Mouse (Mus musculus) neural tube, embryonic 15.5 days (tissue): Measurements from ENCODE around the gene Dppa1. TPM values are rescaled to one million over a fixed set of nuclear protein-coding genes. Genes with fewer than 3 reads are reported as not detected.
"Not testable (repeated sequence)": the region's sequence is repeated elsewhere in the genome, so short reads cannot be mapped to it uniquely, and the experiment has no call there.

Experiments used
- ATAC-seq: fragments of 200-750 bp; cut with Nextera tagmentation; 2 replicates; pipeline ENCODE4 v1.8.0; 2017; ENCODE audit warnings: mild to moderate bottlenecking, moderate TSS enrichment, moderate library complexity; ENCODE audit not compliant: low FRiP score
- H3K27ac ChIP-seq: fragments of 300-500 bp; sonication (generic); replicated peaks from 2 replicates; pipeline ENCODE4 v1.5.1; 2015; ENCODE audit warnings: mild to moderate bottlenecking, inconsistent platforms
- H3K27me3 ChIP-seq: fragments of 300-500 bp; sonication (generic); replicated peaks from 2 replicates; pipeline ENCODE4 v1.6.1; 2015; ENCODE audit warnings: inconsistent platforms
- H3K36me3 ChIP-seq: fragments of 300-500 bp; sonication (generic); 2 replicates; pipeline ENCODE4 v1.6.1; 2015; ENCODE audit warnings: inconsistent platforms
- H3K4me1 ChIP-seq: fragments of 300-500 bp; sonication (generic); 2 replicates; pipeline ENCODE4 v1.6.1; 2015; ENCODE audit warnings: inconsistent platforms
- H3K4me2 ChIP-seq: fragments of 300-500 bp; sonication (generic); 2 replicates; pipeline ENCODE4 v1.6.1; 2015; ENCODE audit warnings: inconsistent platforms, mild to moderate bottlenecking, moderate library complexity
- H3K4me3 ChIP-seq: fragments of 300-500 bp; sonication (generic); replicated peaks from 2 replicates; pipeline ENCODE4 v1.5.1; 2015; ENCODE audit warnings: mild to moderate bottlenecking, inconsistent platforms
- H3K9ac ChIP-seq: fragments of 300-500 bp; sonication (generic); replicated peaks from 2 replicates; pipeline ENCODE4 v1.6.1; 2015; ENCODE audit warnings: mild to moderate bottlenecking, inconsistent platforms
- H3K9me3 ChIP-seq: fragments of 300-500 bp; sonication (generic); replicated peaks from 2 replicates; pipeline ENCODE4 v1.6.1; 2016; ENCODE audit warnings: inconsistent platforms
- WGBS: fragments of 180-500 bp; shearing (Covaris S2); methylation state at CpG from one replicate; pipeline ENCODE4 v1.1.7; 2015; ENCODE audit warnings: mixed read lengths; 5-methylcytosine and 5-hydroxymethylcytosine counted together
- polyA plus RNA-seq: library from polyadenylated mRNA; unstranded; fragments of >200 nt; fragmentation: Nextera tagmentation; extraction: Ambion mirVana; gene quantifications from 2 replicates; pipeline ENCODE4 v1.2.1, GENCODE M21; 2015

Dppa1 gene
- polyA plus RNA-seq = not detected in 2 replicates

DNA sequence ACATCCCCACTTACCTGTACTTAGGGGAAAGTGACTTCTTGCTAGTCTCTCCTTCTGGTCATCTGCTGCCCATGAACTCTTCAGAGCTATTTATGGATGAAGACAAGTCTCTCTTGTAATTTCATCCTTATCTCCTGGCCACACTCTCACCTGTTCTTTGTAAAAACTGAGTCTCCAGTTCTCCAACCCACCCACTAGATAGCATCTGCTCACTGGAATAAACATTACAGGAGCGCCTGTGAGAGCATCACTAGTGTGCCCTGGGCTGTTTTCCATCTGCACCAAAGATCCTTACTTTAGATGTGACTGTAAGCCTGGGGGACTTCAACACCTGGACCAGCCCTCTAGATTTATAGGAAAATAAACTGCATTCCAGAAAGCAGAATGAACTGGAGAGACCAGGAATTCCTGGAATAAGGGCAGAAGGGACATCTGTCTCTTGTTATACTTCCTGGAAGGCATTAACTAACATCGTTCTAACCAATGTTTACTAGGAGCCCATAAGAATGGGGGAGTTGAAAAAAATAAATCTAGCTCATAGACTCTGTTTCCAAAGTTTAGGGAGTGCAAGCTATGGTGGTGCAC is at the start of gene Dppa1:
Gene Dppa1 (minus strand): TSS at position 51 of the 585 bp plus-strand sequence.
- no peak for ATAC-seq
- H3K4me1 ChIP-seq = no peaks in the 10 kb centered on the region
- H3K9ac ChIP-seq = no peak within 1 kb of the TSS
- H3K36me3 ChIP-seq = no peaks in the 10 kb centered on the region
- no peak within 1 kb of the TSS for H3K27ac ChIP-seq
- 82% methylated on average over 2 of the region's 2 CpGs for WGBS
- H3K4me2 ChIP-seq = no peak within 1 kb of the TSS
- H3K9me3 ChIP-seq = no peaks in the 10 kb centered on the region
- no peaks in the 10 kb centered on the region for H3K27me3 ChIP-seq
- no peak within 1 kb of the TSS for H3K4me3 ChIP-seq

DNA sequence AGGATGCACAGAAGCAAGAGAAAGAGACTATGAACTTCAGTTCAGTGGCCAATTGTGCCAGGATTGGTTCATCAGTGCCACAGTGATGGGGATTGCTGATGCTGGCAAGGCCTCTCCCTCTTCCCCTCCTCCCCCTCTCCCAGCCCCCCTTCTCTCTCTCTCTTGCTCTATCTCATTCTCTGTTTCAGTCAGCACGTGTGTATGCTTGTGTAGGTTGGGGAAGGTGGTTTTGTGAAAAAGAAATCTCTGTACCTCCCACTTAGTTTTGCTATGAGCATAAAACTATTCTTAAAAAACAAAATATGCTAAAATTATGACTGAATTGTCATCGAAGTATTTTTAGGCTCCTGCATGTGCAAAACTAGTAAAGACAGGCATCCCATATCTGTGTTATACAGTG is 38.9 kb upstream of the Dppa1 start:
- H3K4me3 ChIP-seq = no peak overlapping the region
- 73% methylated on average over 2 of the region's 2 CpGs for WGBS
- H3K27me3 ChIP-seq = no peaks in the 10 kb centered on the region
- no peak overlapping the region for H3K9ac ChIP-seq
- H3K27ac ChIP-seq = no peak overlapping the region
- no peaks in the 10 kb centered on the region for H3K36me3 ChIP-seq
- H3K4me1 ChIP-seq = no peaks in the 10 kb centered on the region
- no peak overlapping the region for H3K4me2 ChIP-seq
- ATAC-seq = no peak
- H3K9me3 ChIP-seq = no peaks in the 10 kb centered on the region

DNA sequence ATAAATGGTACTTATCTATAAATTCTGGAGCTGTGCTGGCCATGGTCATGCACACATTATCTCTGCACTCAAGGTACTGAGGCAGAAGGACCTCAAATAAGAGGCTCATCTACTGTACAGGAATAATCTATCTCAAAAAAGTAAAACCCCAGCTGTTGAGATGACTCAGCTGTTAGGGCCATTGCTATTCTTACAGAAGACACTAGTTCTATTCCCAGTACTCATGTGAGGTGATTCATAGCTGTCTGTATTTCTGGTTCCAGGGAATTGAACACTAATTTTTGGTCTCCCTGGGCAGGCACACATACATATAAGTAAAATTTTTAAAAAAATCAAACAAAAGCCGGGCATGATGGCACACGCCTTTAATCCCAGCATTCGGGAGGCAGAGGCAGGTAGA is 38.0 kb upstream of the Dppa1 start:
- Histone ChIP-seq H3K4me1 (no peaks in the 10 kb centered on the region), H3K36me3 (no peaks in the 10 kb centered on the region), H3K9me3 (no peaks in the 10 kb centered on the region), H3K4me3 (no peak overlapping the region), H3K9ac (no peak overlapping the region), H3K27me3 (no peaks in the 10 kb centered on the region), H3K4me2 (no peak overlapping the region), H3K27ac (no peak overlapping the region)
- WGBS = 95% methylated on average over 3 of the region's 3 CpGs
- ATAC-seq = no peak

DNA sequence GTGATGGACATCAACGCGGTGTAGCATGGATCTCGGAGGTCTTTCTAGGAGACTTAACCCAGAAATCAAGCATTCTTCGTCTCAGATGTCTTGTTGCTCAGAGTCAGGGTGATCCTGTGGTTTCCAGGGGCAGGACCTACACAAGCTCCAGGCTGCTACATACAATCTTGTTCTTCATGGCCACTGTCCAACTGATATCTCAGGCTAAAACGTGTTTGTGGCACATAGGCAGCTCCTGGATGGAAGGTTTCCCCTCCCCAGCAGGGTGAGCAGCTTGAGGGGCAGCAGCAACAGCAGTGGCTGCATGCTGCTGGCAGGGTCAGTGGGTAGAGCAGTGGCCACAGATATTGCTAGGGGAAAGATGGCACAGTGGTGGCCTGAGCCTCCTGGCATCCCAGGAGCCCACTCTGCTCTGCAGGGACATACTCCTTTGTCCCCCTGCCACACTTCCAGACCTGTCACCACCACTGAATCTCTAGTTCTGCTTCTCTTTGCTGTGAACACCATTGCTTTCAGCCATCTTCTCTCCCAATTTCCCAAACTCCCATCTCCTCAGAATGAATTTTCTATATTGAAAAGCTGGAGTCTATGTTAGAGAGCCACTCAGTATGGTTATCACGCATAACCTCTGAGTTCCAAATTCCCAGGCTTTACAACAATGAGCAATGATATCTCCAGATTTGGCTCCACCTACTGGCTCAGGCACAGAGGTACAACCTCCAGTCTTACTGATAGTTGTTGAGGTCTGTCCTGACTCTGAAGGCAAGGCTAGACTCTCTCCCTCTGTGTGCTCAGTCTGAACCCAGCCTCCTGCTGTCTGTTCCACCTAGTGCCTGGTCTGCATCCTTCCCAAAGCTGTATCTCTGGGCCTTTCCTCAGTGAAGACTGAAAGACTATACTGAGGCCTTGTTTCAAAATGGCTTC is 36.8 kb upstream of the Dppa1 start:
- no peak overlapping the region for H3K27ac ChIP-seq
- no peak overlapping the region for H3K4me3 ChIP-seq
- H3K4me1 ChIP-seq = no peaks in the 10 kb centered on the region
- 69% methylated on average over 6 of the region's 6 CpGs for WGBS
- no peak overlapping the region for H3K4me2 ChIP-seq
- no peak overlapping the region for H3K9ac ChIP-seq
- no peaks in the 10 kb centered on the region for H3K36me3 ChIP-seq
- ATAC-seq = peak; percentile 75; the same call in 1 of the 2 replicates
- no peaks in the 10 kb centered on the region for H3K9me3 ChIP-seq
- H3K27me3 ChIP-seq = no peaks in the 10 kb centered on the region

DNA sequence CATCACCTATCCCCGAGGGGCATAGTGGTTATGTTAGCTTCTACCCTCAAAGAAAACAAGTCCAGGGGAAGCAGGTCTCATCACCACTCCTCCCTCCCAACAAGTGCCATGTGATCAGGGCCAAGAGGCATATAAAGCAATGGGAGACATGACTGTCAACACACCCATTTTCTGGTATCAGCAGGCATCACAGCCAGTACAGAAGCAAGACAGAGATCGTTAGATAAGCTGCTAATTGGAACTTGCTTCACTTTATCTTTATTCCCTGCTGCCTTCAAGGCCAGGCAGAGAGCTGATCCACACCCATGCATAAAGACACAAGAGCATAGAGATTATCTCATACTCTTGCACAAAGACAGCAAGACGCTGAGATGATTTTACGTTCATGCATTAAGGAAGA is 34.2 kb upstream of the Dppa1 start:
- ATAC-seq = no peak
- 76% methylated on average over 4 of the region's 4 CpGs for WGBS
- Histone ChIP-seq H3K27me3 (no peaks in the 10 kb centered on the region), H3K4me1 (no peaks in the 10 kb centered on the region), H3K4me2 (no peak overlapping the region), H3K9me3 (no peaks in the 10 kb centered on the region), H3K36me3 (no peaks in the 10 kb centered on the region), H3K9ac (no peak overlapping the region), H3K27ac (no peak overlapping the region), H3K4me3 (no peak overlapping the region)

DNA sequence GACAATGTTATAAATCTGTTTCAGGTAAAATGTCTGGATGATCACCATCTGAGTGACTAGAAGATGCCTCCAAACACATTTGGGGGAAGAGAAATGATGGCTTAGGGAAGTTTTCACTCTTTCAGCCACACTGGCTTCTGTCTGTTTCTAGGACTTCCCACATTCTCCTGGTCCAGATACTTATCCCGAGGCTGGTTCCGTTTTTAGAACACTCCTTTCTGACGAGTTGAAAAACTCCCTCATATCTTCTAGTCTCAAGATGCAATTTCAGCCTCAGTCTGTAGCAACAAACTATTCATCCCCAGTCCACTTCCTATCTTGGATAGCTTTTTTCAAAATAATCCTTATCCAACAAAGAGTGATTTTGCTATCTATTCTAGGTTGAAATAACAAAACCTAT is 23.4 kb upstream of the Dppa1 start:
- Histone ChIP-seq H3K4me2 (no peak overlapping the region), H3K27me3 (no peaks in the 10 kb centered on the region), H3K9ac (no peak overlapping the region), H3K4me3 (no peak overlapping the region), H3K36me3 (no peaks in the 10 kb centered on the region), H3K9me3 (no peaks in the 10 kb centered on the region), H3K27ac (no peak overlapping the region), H3K4me1 (no peaks in the 10 kb centered on the region)
- WGBS = 94% methylated on average over 3 of the region's 3 CpGs
- no peak for ATAC-seq

DNA sequence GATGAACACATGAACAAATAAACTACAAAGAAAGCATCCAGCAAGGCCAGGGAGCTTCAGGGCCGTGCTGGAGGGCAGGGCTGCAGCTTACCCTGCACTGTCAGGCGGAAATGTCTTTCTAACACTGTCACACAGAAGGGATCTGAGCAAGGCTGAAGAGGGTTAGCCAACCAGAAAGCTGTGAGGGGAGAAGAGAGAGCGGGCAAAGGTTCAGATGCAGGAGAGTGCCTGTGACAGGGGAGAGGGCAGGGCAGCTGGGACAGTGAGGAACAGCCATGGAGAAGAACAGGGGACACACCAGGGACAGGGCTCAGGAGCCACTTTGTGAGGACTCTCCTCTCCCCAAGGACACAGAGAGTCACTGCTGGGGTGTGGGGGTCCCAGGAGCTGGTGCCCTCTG is 20.6 kb upstream of the Dppa1 start:
- not testable (repeated sequence) for ATAC-seq, H3K4me1 ChIP-seq, H3K36me3 ChIP-seq, H3K4me2 ChIP-seq, H3K4me3 ChIP-seq, H3K27me3 ChIP-seq, H3K27ac ChIP-seq, H3K9ac ChIP-seq, H3K9me3 ChIP-seq
- WGBS = 76% methylated on average over 3 of the region's 3 CpGs

DNA sequence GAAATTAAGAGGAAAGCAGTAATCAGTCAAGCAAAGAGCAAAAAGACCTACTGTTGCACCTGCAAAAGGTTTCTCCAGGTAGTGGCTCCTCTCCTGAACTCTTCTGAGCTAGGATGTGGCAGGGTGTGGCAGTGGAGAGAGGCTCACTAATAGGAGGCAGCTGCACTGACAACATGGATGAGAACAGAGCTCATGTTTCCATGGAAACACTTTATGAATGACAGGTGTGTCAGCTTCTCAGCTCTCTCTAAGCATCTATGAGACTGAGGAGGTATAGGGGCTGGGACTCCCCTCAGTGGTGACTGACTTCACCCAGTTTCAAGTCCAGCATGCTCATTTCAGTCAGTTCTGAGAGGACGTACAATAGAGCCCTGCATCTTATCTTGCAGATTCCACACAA is 15.8 kb upstream of the Dppa1 start:
- no peak overlapping the region for H3K4me2 ChIP-seq
- H3K4me1 ChIP-seq = no peaks in the 10 kb centered on the region
- H3K9ac ChIP-seq = no peak overlapping the region
- no peaks in the 10 kb centered on the region for H3K9me3 ChIP-seq
- H3K27ac ChIP-seq = no peak overlapping the region
- ATAC-seq = no peak
- no peaks in the 10 kb centered on the region for H3K27me3 ChIP-seq
- no peaks in the 10 kb centered on the region for H3K36me3 ChIP-seq
- 91% methylated on average over 1 of the region's 1 CpGs for WGBS
- H3K4me3 ChIP-seq = no peak overlapping the region

DNA sequence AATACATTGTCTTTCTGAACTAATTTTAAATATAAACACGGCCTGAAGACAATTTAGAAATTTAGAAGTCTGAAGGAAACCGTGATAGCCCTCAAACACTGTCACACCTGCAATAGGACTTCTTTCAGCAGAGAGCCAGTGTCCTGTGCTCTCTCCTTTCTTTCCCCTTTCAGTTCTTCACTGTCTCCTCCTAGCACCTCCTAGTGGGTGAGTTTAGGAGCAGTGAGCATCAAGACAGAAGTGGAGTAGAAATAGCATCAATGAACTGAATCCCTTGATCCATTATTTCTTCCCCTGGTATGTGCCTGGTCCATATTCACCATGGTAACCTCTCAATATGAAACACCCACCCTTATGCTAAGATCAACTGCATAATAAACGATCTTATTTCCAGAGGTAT is 7.5 kb upstream of the Dppa1 start:
- ATAC-seq = no peak
- H3K4me2 ChIP-seq = no peak overlapping the region
- no peaks in the 10 kb centered on the region for H3K27me3 ChIP-seq
- no peak overlapping the region for H3K9ac ChIP-seq
- no peaks in the 10 kb centered on the region for H3K9me3 ChIP-seq
- no peak overlapping the region for H3K27ac ChIP-seq
- no peaks in the 10 kb centered on the region for H3K36me3 ChIP-seq
- WGBS = 87% methylated on average over 3 of the region's 3 CpGs
- H3K4me1 ChIP-seq = no peaks in the 10 kb centered on the region
- H3K4me3 ChIP-seq = no peak overlapping the region

DNA sequence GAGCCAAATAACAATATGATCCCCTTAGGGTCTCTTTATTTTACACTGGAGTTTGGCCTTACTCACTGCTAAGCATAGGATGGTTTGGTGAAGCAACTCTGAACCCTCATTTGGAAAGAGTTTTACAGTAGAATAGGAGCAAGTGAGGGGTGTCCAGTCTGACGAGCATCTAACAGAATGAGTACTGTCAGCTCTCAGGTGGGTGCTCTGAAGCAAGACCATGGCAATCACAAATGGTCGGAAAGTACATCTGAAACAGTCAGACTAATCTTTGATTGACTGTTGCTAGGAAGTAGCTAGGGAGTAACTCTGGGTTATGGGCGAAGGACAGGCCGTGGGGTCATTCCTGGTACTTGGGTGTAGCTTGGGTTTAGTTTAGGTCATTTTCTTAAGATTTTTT is 6.5 kb upstream of the Dppa1 start:
- 84% methylated on average over 4 of the region's 4 CpGs for WGBS
- not testable (repeated sequence) for H3K9me3 ChIP-seq, H3K4me2 ChIP-seq, H3K27me3 ChIP-seq, H3K4me3 ChIP-seq, H3K36me3 ChIP-seq, H3K4me1 ChIP-seq, H3K27ac ChIP-seq, H3K9ac ChIP-seq, ATAC-seq

DNA sequence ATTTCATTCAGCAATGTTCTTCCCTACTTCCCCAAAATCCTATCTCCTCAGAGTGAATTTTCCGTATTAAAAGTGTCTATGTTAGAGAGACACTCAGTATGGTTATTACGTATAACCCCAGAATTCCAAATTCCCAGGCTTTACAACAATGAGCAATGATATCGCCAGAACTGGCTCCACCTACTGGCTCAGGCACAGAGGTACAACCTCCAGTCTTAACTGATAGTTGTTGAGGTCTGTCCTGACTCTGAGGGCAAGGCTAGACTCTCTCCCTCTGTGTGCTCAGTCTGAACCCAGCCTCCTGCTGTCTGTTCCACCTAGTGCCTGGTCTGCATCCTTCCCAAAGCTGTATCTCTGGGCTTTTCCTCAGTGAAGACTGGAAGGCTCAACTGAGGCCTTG is 2.6 kb upstream of the Dppa1 start:
- Histone ChIP-seq H3K9me3 (no peaks in the 10 kb centered on the region), H3K27ac (no peak overlapping the region), H3K4me1 (no peaks in the 10 kb centered on the region), H3K9ac (no peak overlapping the region), H3K4me2 (no peak overlapping the region; the same call in 1 of the 2 replicates), H3K4me3 (no peak overlapping the region), H3K36me3 (no peaks in the 10 kb centered on the region), H3K27me3 (no peaks in the 10 kb centered on the region)
- WGBS = 28% methylated on average over 3 of the region's 3 CpGs
- 0 out of 2 replicates have a peak, but pooled peaks have one; percentile 45 for ATAC-seq
